Mouse (Mus musculus): Measurements from ENCODE around the gene Gm5447.

- TF ChIP-seq CTCF (IDR thresholded peaks at IDR 0.05; ENCODE audit: borderline replicate concordance, control insufficient read depth, extremely low read depth, insufficient read depth, low read length, poor library complexity) (peak; percentile 55; the same call in 1 of the 2 replicates), POLR2A (IDR thresholded peaks at IDR 0.05; ENCODE audit: control insufficient read depth, extremely low read depth, insufficient read depth, low read length, poor library complexity) (peak; percentile 89)
Measured at GRCm38 (mm10) chr13:30973501-30974246, at the start of gene Gm5447, which contains the start of gene Exoc2.
